Mouse (Mus musculus) heart, embryonic 11.5 days (tissue): ENCODE data around the gene Pygo1. TPM values are rescaled to one million over a fixed set of nuclear protein-coding genes. Genes with fewer than 3 reads are reported as not detected.

ENCODE experiments used
- ATAC-seq: fragments of 200-750 bp; cut with Nextera tagmentation; replicated peaks from 2 replicates; pipeline ENCODE4 v1.8.0; 2017; ENCODE audit warnings: moderate library complexity; ENCODE audit not compliant: insufficient number of reproducible peaks, low FRiP score, low TSS enrichment
- H3K27ac ChIP-seq: fragments of 300-500 bp; sonication (generic); 2 replicates; pipeline ENCODE4 v1.5.1; 2014; ENCODE audit warnings: mild to moderate bottlenecking, low read depth, low read length
- H3K27me3 ChIP-seq: fragments of 300-500 bp; sonication (generic); 2 replicates; pipeline ENCODE4 v1.6.1; 2014; ENCODE audit warnings: mild to moderate bottlenecking, low read length, mixed read lengths; ENCODE audit not compliant: control insufficient read depth, insufficient read depth
- H3K36me3 ChIP-seq: fragments of 300-500 bp; sonication (generic); 2 replicates; pipeline ENCODE4 v1.6.1; 2014; ENCODE audit warnings: mild to moderate bottlenecking, low read length, moderate library complexity, mixed read lengths; ENCODE audit not compliant: control insufficient read depth, insufficient read depth
- H3K4me1 ChIP-seq: fragments of 300-500 bp; sonication (generic); 2 replicates; pipeline ENCODE4 v1.6.1; 2014; ENCODE audit warnings: low read length; ENCODE audit not compliant: control insufficient read depth, insufficient read depth
- H3K4me2 ChIP-seq: fragments of 300-500 bp; sonication (generic); 2 replicates; pipeline ENCODE4 v1.6.1; 2014; ENCODE audit warnings: mild to moderate bottlenecking, moderate library complexity
- H3K4me3 ChIP-seq: fragments of 300-500 bp; sonication (generic); 2 replicates; pipeline ENCODE4 v1.5.1; 2014; ENCODE audit warnings: low read depth, low read length
- H3K9ac ChIP-seq: fragments of 300-500 bp; sonication (generic); 2 replicates; pipeline ENCODE4 v1.6.1; 2014; ENCODE audit warnings: mild to moderate bottlenecking, low read depth, low read length, moderate library complexity
- H3K9me3 ChIP-seq: fragments of 300-500 bp; sonication (generic); replicated peaks from 2 replicates; pipeline ENCODE4 v1.6.1; 2016; ENCODE audit warnings: low read length; ENCODE audit not compliant: control insufficient read depth
- WGBS: fragments of 180-500 bp; shearing (Covaris S2); extraction: QIAGEN DNeasy Blood & Tissue Kit; methylation state at CpG from one replicate; pipeline ENCODE4 v1.1.7; 2014; ENCODE audit not compliant: insufficient replicate concordance; 5-methylcytosine and 5-hydroxymethylcytosine counted together
- polyA plus RNA-seq: library from polyadenylated mRNA; unstranded; fragments of >200 nt; fragmentation: Nextera tagmentation; extraction: Ambion mirVana; gene quantifications from 2 replicates; pipeline ENCODE4 v1.2.1, GENCODE M21; 2014

Gene Pygo1
- polyA plus RNA-seq, 1 experiment from 2014 or later: 2.9 TPM

DNA sequence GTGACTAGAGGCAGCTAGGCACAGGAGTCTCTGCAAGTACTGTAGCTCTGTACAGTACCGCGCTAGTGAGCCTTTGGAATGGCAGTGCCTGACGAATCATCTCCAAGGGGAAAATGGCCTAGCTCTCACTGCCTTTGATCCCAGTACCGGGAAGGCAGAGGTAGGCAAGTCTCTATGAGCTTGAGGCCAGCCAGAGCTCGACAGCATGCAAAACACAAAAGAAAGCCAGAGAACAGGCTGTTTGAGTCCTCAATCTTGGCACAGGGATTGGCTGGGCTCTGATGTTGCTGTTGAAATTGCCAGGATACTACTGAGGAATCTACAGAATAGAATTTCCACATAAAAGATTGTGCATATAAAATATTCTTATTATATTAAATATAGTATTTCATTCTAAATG, 47.0 kb downstream of the Pygo1 start:
- H3K9ac ChIP-seq: no peak overlapping the region
- 82% methylated on average over 5 of the region's 5 CpGs for WGBS
- H3K36me3 ChIP-seq: no peaks in the 10 kb centered on the region
- H3K9me3 ChIP-seq: no peaks in the 10 kb centered on the region
- H3K27me3 ChIP-seq: no peaks in the 10 kb centered on the region
- no peak overlapping the region for H3K4me3 ChIP-seq
- no peaks in the 10 kb centered on the region for H3K4me1 ChIP-seq
- no peak overlapping the region for H3K27ac ChIP-seq
- ATAC-seq: no peak
- no peak overlapping the region for H3K4me2 ChIP-seq

DNA sequence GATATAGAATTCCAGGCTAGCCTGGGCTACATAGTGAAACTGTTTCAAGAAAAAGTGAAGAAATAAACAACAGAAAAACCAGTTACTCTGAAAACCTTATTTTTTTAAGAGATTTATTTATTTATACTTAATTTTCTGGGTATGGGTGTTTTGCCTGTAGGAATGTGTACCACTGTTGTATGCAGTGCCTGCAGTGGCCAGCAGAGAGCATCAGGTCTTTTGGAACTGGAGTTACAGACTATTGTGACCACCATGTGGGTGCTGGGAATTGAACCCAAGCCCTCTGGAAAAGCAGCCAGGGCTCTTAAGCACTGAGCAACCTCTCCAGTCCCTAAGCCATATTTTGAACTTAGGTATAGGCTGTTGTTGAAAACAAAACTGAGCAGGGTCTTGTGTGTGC, 47.5 kb downstream of the Pygo1 start:
- no peak overlapping the region for H3K9ac ChIP-seq
- no peak overlapping the region for H3K4me2 ChIP-seq
- no peak overlapping the region for H3K27ac ChIP-seq
- H3K36me3 ChIP-seq: no peaks in the 10 kb centered on the region
- no peaks in the 10 kb centered on the region for H3K9me3 ChIP-seq
- no peak for ATAC-seq
- no peaks in the 10 kb centered on the region for H3K4me1 ChIP-seq
- H3K27me3 ChIP-seq: no peaks in the 10 kb centered on the region
- H3K4me3 ChIP-seq: no peak overlapping the region

DNA sequence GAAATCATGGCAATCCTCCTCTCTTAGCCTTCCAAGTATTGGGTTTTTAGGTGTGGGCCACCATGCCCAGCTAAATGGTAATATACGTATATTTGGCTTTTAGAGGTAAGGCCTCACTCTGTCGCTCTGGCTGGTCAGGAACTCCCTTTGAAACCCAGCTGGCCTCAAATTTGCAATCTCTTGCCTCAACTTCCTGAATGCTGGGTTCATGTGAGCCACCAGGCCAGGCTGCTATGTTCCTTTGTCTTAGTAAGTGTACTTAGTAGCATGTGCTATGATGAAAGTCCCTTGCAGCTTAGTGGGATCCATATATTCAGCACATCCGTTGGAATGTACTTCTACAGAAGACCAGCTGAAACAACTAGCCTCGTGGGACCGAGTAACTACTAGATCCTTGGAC, 49.3 kb downstream of the Pygo1 start:
- 85% methylated on average over 5 of the region's 5 CpGs for WGBS
- Histone ChIP-seq H3K4me2 (no peak overlapping the region), H3K4me1 (no peaks in the 10 kb centered on the region), H3K9ac (no peak overlapping the region), H3K27ac (no peak overlapping the region), H3K36me3 (no peaks in the 10 kb centered on the region), H3K27me3 (no peaks in the 10 kb centered on the region), H3K9me3 (no peaks in the 10 kb centered on the region), H3K4me3 (no peak overlapping the region)
- ATAC-seq: no peak

DNA sequence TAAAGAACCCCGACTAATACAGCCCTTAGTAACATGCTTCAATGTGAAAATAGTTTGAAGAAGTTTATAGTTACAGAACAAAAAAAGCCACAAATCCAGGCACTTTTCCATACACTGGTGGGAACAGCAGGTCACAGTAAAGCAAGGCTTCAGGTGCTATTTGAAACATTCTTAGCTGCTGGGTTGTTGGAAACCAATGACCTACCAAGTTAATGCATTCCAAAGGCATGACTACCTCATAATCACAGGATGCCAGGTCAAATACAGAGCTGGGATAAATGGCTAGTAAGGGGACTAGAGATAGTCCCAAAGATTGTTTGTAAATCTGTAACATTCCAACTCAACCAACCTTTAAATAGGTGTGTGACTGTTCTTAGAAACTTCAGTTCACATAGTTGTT, 49.8 kb downstream of the Pygo1 start:
- no peak overlapping the region for H3K27ac ChIP-seq
- H3K9me3 ChIP-seq: no peaks in the 10 kb centered on the region
- ATAC-seq: no peak
- H3K27me3 ChIP-seq: no peaks in the 10 kb centered on the region
- H3K4me3 ChIP-seq: no peak overlapping the region
- no peak overlapping the region for H3K4me2 ChIP-seq
- WGBS: 82% methylated on average over 1 of the region's 1 CpGs
- no peaks in the 10 kb centered on the region for H3K36me3 ChIP-seq
- no peaks in the 10 kb centered on the region for H3K4me1 ChIP-seq
- H3K9ac ChIP-seq: no peak overlapping the region

DNA sequence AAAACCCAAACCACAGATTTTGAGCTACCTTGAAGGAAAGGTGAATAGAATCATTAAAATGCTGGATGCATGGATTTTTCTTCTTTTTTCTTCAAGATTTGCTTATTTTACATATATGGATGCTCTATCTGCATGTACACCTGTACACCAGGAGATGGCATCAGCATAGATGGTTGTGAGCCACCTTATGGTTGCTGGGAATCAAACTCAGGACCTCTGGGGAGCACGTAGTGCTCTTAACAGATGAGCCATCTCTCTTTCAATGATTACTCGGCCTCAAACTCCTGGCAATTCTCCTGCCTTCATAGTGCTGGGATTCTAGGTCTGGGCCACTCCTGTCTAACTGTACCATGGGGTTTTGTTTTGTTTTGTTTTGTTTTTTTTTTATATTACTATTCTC, 57.6 kb downstream of the Pygo1 start:
- WGBS: 50% methylated on average over 2 of the region's 2 CpGs
- Histone ChIP-seq H3K4me2 (no peak overlapping the region), H3K27me3 (no peaks in the 10 kb centered on the region), H3K4me1 (no peaks in the 10 kb centered on the region; the same call in 1 of the 2 replicates), H3K36me3 (no peaks in the 10 kb centered on the region), H3K9ac (no peak overlapping the region), H3K9me3 (no peaks in the 10 kb centered on the region), H3K4me3 (no peak overlapping the region), H3K27ac (no peak overlapping the region)
- ATAC-seq: no peak

DNA sequence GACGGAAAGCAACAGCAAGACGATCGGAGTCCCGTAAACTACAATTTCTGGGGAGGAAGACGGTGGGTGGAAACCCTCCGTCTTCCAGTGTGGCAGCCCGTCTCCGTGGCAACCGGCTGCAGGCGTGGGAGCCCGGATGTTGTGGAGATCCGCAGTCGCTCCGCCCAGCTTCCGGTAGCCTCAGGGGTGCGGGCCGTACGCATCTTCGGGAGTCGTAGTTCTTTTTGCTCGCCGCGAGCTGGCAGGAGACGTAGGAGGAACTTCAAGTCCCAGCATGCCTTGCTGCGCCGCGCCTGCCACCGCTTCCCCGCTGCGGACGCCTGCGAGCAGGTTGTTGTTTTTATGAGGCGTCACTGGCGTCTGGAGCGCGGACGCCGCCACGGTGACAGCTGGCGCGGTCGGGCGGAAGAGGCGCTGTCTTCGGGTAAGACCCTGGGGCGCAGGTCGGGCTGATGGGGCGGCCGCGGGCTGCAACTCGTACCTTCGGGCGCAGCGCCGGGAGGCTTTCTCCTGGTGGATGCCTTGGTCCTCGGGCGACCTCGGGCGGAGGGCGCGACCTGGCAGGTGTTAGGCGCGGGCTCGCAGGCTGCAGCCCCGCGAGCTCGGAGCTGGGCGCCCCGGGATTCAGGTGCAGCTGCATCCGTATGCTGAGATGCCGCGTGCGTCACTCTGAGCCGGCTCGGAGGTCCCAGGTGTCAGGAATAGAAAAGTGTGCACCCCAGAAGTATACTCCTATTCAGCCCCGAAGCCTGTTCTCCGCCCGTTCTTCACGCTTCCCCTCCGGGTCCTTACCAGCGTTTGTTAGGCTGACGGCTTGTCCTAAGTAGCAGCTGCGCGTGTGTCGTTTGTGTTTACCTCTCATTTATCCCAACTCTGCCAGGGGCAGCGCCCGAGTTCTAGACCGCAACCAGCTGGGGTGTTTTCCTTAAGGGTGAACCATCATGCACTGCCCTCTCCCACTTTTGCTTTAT, 60.1 kb downstream of the Pygo1 start, which contains the start of the genes Ccpg1os and Ccpg1:
Gene Ccpg1os (minus strand): TSS at position 133 of the 971 bp plus-strand sequence.
Gene Ccpg1 (plus strand): TSS at position 180 of the 971 bp plus-strand sequence.
- under 1% methylated on average over 82 of the region's 88 CpGs for WGBS
- Histone ChIP-seq H3K36me3 (no peaks in the 10 kb centered on the region), H3K27me3 (no peaks in the 10 kb centered on the region), H3K4me2 (peak within 1 kb of the TSS; percentile 89), H3K9ac (peak within 1 kb of the TSS; percentile 75), H3K9me3 (no peaks in the 10 kb centered on the region), H3K4me1 (no peaks in the 10 kb centered on the region; the same call in 1 of the 2 replicates), H3K4me3 (peak within 1 kb of the TSS; percentile 81), H3K27ac (peak within 1 kb of the TSS; percentile 57; the same call in 1 of the 2 replicates)
- ATAC-seq: peak; percentile 99

DNA sequence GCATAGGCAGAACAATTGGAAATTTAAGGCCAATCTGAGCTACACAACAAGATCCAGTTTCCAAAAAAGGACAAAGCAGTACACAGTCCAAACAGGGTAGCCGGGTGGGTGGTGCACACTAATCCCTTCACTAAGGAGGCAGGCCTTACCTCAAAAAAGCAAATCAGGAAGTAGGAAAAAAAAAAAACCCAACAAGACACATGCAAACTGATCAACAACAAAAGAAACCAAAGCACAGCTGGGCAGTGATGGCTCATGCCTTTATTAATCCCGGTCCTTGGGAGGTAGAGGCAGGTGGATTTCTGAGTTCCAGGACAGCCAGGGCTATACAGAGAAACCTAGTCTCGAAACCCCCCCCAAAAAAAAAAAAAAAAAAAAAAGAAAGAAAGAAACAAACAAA, 62.3 kb downstream of the Pygo1 start:
- no peak for ATAC-seq
- Histone ChIP-seq H3K4me3 (no peak overlapping the region), H3K4me2 (no peak overlapping the region), H3K27ac (no peak overlapping the region), H3K9me3 (no peaks in the 10 kb centered on the region), H3K4me1 (no peaks in the 10 kb centered on the region; the same call in 1 of the 2 replicates), H3K27me3 (no peaks in the 10 kb centered on the region), H3K9ac (no peak overlapping the region), H3K36me3 (no peaks in the 10 kb centered on the region)
- 57% methylated on average over 3 of the region's 3 CpGs for WGBS

DNA sequence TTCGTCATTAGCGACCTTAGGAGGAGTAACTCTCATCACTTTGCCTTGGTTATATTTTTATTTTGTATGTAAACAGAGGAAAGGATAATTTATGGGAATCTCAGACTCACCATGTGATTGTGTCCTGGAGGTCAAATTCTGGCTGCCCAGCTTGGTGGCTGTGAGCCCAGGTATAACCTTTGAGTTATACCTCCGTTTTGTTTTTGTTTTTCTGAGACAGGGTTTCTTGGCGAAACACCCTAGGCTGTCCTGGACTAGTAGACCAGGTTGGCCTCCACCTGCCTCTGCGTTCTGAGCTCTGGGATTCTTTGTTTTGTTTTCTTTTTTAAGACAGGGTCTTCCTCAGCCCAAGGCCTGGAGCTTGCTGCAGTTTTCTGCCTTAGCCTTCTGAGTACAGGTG, 63.3 kb downstream of the Pygo1 start:
- Histone ChIP-seq H3K4me2 (no peak overlapping the region), H3K4me1 (no peaks in the 10 kb centered on the region; the same call in 1 of the 2 replicates), H3K9me3 (no peaks in the 10 kb centered on the region), H3K27me3 (no peaks in the 10 kb centered on the region), H3K36me3 (no peaks in the 10 kb centered on the region), H3K4me3 (no peak overlapping the region), H3K27ac (no peak overlapping the region), H3K9ac (no peak overlapping the region)
- ATAC-seq: no peak
- WGBS: 80% methylated on average over 5 of the region's 5 CpGs

DNA sequence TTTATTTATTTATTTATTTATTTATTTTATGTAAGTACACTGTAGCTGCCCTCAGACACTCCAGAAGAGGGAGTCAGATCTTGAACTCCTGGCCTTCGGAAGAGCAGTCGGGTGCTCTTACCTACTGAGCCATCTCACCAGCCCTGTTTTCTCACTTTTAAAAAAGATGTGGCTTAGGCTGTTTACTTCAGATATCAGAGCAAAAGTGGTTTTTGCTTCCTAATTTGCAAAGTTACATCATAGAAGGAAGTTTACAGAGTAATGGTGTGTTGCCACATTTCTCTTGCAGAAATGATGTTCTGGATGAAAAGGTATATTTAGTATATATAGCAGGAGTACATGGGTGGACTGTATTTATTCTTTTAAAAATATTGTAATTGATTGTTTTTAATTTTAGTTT, 66.0 kb downstream of the Pygo1 start:
- Histone ChIP-seq H3K36me3 (no peaks in the 10 kb centered on the region), H3K4me2 (no peak overlapping the region), H3K4me1 (no peaks in the 10 kb centered on the region), H3K9me3 (no peaks in the 10 kb centered on the region), H3K27me3 (no peaks in the 10 kb centered on the region), H3K4me3 (no peak overlapping the region), H3K27ac (no peak overlapping the region), H3K9ac (no peak overlapping the region)
- 98% methylated on average over 2 of the region's 2 CpGs for WGBS
- no peak for ATAC-seq
